Mouse (Mus musculus): ENCODE results near the gene Mcpt2. TPM values are rescaled to one million over a fixed set of nuclear protein-coding genes. Genes with fewer than 3 reads are reported as not detected.
"Not testable (repeated sequence)": the region's sequence is repeated elsewhere in the genome, so short reads cannot be mapped to it uniquely, and the experiment has no call there.

Mcpt2 gene
- not detected in 2 replicates for polyA plus RNA-seq (2012; rRNA removed)

- WGBS: 61% methylated on average over 1 of the region's 1 CpGs
- not testable (repeated sequence) for H3K4me1 ChIP-seq (ENCODE audit: control insufficient read depth, insufficient read depth, low read length); H3K4me3 ChIP-seq (replicated peaks; ENCODE audit: extremely low read depth, low read depth, low read length); DNase-seq
These were observed at the start of gene Mcpt2 for GRCm38 (mm10) chr14:56041792-56042191. Gene Mcpt2, plus strand, starts transcription at chr14:56042041.

DNA sequence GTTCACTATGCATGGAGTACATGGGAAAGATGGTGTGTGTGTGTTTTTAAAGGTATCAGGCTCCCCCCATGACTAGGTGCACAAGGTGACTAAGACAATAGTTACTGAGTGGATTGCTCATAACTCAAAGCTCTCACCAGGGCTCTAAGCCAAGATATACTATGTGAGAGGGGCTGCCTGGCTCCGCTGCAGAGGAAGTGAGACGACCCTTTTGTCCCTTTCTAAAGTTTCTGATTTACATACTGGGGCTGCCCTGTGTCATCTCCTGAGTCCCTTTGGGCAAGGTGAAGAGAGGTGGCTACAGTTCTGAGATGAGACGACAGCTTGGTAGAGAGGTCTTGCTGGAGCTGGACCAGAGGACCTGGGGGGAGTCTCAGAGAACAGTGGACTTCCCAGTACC, 28.7 kb upstream of the Mcpt2 start:
- WGBS: 57% methylated on average over 3 of the region's 3 CpGs
- TF ChIP-seq POLR2A (IDR thresholded peaks at IDR 0.05; ENCODE audit: borderline replicate concordance, extremely low read depth, low read depth, low read length) (no peak), CTCF (IDR thresholded peaks at IDR 0.05; ENCODE audit: insufficient read depth, low read length) (no peak)
- Histone ChIP-seq H3K4me1 (ENCODE audit: control insufficient read depth, insufficient read depth, low read length) (no peaks in the 10 kb centered on the region), H3K4me3 (replicated peaks; ENCODE audit: extremely low read depth, low read depth, low read length) (no peak overlapping the region)
- DNase-seq: no peak

DNA sequence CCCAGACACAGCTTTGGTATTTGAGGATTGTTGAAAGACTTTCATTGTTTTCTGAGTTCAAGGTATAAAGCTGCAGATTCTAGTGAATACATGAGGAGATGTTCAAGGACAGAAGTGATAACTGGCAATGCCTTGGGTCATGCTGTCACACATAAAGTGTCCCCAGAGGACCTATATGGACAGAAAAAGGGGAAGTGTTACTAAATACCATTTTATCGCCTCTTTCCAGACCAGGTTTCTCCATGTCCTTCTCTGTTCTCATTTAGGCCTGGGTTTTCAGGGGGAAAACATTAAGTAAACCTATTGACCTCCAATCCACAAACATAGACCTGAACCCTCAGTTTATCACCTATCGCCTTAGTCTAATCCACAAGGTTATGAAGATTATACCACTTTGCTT, 27.9 kb upstream of the Mcpt2 start:
- no peak for TF ChIP-seq POLR2A (IDR thresholded peaks at IDR 0.05; ENCODE audit: borderline replicate concordance, extremely low read depth, low read depth, low read length)
- TF ChIP-seq CTCF (IDR thresholded peaks at IDR 0.05; ENCODE audit: insufficient read depth, low read length): no peak
- 92% methylated on average over 2 of the region's 2 CpGs for WGBS
- Histone ChIP-seq H3K4me1 (ENCODE audit: control insufficient read depth, insufficient read depth, low read length) (no peaks in the 10 kb centered on the region), H3K4me3 (replicated peaks; ENCODE audit: extremely low read depth, low read depth, low read length) (no peak overlapping the region)
- no peak for DNase-seq

- H3K4me1 ChIP-seq (ENCODE audit: control insufficient read depth, insufficient read depth, low read length); H3K4me3 ChIP-seq (replicated peaks; ENCODE audit: extremely low read depth, low read depth, low read length); DNase-seq: not testable (repeated sequence)
- WGBS: 65% methylated on average over 3 of the region's 3 CpGs
These were observed 24.2 kb upstream of the Mcpt2 start, which contains the start of gene Mcpt1 for GRCm38 (mm10) chr14:56017671-56018070. Gene Mcpt1, plus strand, starts transcription at chr14:56017971.

- no peak for TF ChIP-seq CTCF (IDR thresholded peaks at IDR 0.05; ENCODE audit: insufficient read depth, low read length)
- TF ChIP-seq POLR2A (IDR thresholded peaks at IDR 0.05; ENCODE audit: borderline replicate concordance, extremely low read depth, low read depth, low read length): no peak
- H3K4me3 ChIP-seq (replicated peaks; ENCODE audit: extremely low read depth, low read depth, low read length): no peak overlapping the region
- WGBS: 34% methylated on average over 1 of the region's 1 CpGs
- no peak for DNase-seq
- no peaks in the 10 kb centered on the region for H3K4me1 ChIP-seq (ENCODE audit: control insufficient read depth, insufficient read depth, low read length)
These were observed 22.4 kb upstream of the Mcpt2 start for GRCm38 (mm10) chr14:56019446-56019845.

GRCm38 (mm10) chr14:56021305-56021704, 20.5 kb upstream of the Mcpt2 start:
- H3K4me1 ChIP-seq (ENCODE audit: control insufficient read depth, insufficient read depth, low read length); H3K4me3 ChIP-seq (replicated peaks; ENCODE audit: extremely low read depth, low read depth, low read length); DNase-seq: not testable (repeated sequence)
- WGBS: 61% methylated on average over 4 of the region's 4 CpGs

GRCm38 (mm10) chr14:56030395-56030794, 11.4 kb upstream of the Mcpt2 start, which contains the start of gene Mcpt9:
Gene Mcpt9, minus strand, starts transcription at chr14:56030495.
- H3K4me1 ChIP-seq (ENCODE audit: control insufficient read depth, insufficient read depth, low read length); DNase-seq; H3K4me3 ChIP-seq (replicated peaks; ENCODE audit: extremely low read depth, low read depth, low read length): not testable (repeated sequence)
- 66% methylated on average over 3 of the region's 3 CpGs for WGBS

- Histone ChIP-seq H3K4me1 (ENCODE audit: control insufficient read depth, insufficient read depth, low read length) (no peaks in the 10 kb centered on the region), H3K4me3 (replicated peaks; ENCODE audit: extremely low read depth, low read depth, low read length) (no peak overlapping the region)
- 19% methylated on average over 2 of the region's 2 CpGs for WGBS
- no peak for DNase-seq
- TF ChIP-seq CTCF (IDR thresholded peaks at IDR 0.05; ENCODE audit: insufficient read depth, low read length) (no peak), POLR2A (IDR thresholded peaks at IDR 0.05; ENCODE audit: borderline replicate concordance, extremely low read depth, low read depth, low read length) (no peak)
These were observed 7.4 kb upstream of the Mcpt2 start for GRCm38 (mm10) chr14:56034433-56034832.

DNA sequence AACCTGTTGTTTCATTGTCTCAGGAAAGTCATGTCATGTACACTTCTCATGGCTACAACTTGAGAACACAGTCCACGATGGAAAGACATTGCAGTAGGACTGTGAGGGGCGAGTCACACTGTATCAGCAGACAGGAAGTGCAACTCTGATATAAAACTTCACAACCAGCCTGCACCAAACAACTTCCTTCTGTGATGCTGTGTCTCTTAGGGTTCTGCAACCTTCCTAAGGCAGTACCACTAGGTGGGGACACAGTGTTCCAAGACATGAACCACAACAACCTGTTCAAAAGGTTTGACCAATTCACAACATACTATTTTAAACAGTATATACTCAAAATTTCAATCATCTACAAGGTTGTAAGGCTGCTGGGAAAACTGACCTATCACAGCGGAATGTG, 13.6 kb downstream of the Mcpt2 start:
- no peak for TF ChIP-seq CTCF (IDR thresholded peaks at IDR 0.05; ENCODE audit: insufficient read depth, low read length)
- no peak for TF ChIP-seq POLR2A (IDR thresholded peaks at IDR 0.05; ENCODE audit: borderline replicate concordance, extremely low read depth, low read depth, low read length)

GRCm38 (mm10) chr14:56057722-56058121, 15.9 kb downstream of the Mcpt2 start:
- DNase-seq: no peak
- H3K4me1 ChIP-seq (ENCODE audit: control insufficient read depth, insufficient read depth, low read length): no peaks in the 10 kb centered on the region
- no peak for TF ChIP-seq CTCF (IDR thresholded peaks at IDR 0.05; ENCODE audit: insufficient read depth, low read length)
- no peak for TF ChIP-seq POLR2A (IDR thresholded peaks at IDR 0.05; ENCODE audit: borderline replicate concordance, extremely low read depth, low read depth, low read length)
- 66% methylated on average over 4 of the region's 4 CpGs for WGBS
- H3K4me3 ChIP-seq (replicated peaks; ENCODE audit: extremely low read depth, low read depth, low read length): no peak overlapping the region

More for the DNA sequence above, 13.6 kb downstream of the Mcpt2 start:
- DNase-seq: no peak
- 58% methylated on average over 3 of the region's 3 CpGs for WGBS
- Histone ChIP-seq H3K4me3 (replicated peaks; ENCODE audit: extremely low read depth, low read depth, low read length) (no peak overlapping the region), H3K4me1 (ENCODE audit: control insufficient read depth, insufficient read depth, low read length) (no peaks in the 10 kb centered on the region)

DNA sequence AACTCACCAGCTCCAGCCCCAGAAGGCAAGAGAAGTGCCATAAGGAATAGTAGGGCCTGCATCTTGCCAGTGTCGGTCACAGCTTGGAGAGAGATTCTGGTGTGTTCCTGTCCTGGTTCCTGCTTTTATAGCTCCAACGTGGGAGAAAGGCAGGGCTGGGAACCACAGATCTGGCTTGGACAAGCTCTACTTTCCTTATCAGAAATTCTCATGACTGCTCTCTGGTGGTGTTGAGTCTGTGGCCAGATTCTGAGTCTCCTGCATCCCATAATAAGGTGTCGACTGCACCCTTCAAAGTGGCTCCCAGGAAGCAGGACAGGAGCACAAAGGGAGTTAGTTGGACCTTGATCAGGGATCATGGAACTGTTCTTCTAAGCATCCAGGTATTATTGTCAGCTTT, 20.4 kb downstream of the Mcpt2 start, which contains the start of gene Mcpt4:
Gene Mcpt4, minus strand, starts transcription at position 101 of the 400 bp plus-strand sequence.
- not testable (repeated sequence) for H3K4me3 ChIP-seq (replicated peaks; ENCODE audit: extremely low read depth, low read depth, low read length); DNase-seq; H3K4me1 ChIP-seq (ENCODE audit: control insufficient read depth, insufficient read depth, low read length)
- 66% methylated on average over 3 of the region's 3 CpGs for WGBS
